Mouse (Mus musculus) layer of hippocampus, adult 11-12 months (tissue): ENCODE data around the gene Inmt.
"Not testable (repeated sequence)": the region's sequence is repeated elsewhere in the genome, so short reads cannot be mapped to it uniquely, and the experiment has no call there.

Source experiments
- DNase-seq: peaks from one replicate; pipeline ENCODE4 v3.0.0; 2022; ENCODE audit warnings: low spot score

Inmt gene

DNA sequence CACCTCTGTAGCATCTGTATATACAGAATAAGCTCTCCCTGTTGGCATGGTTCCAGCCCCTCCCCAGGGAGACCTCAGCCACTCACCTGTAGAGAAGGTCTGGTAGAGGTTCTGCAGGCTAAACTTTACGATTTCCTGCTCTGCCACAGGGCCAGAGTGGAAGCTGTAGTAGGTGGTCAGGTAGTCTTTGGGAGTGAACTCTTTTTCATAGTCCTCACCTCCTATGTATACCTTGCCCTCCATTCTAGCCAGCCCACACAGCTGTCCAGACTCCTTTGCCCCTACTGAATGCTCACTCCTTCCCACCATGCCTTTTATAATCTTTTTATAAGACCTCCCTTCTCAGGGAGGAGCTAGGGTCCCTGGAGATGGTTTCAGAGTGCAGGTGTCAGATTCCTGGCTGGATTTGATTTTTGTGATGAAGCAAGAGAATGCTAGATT is at the start of gene Inmt:
TSS of gene Inmt (minus strand) at position 303 of the 441 bp plus-strand sequence.
- DNase-seq: no peak

DNA sequence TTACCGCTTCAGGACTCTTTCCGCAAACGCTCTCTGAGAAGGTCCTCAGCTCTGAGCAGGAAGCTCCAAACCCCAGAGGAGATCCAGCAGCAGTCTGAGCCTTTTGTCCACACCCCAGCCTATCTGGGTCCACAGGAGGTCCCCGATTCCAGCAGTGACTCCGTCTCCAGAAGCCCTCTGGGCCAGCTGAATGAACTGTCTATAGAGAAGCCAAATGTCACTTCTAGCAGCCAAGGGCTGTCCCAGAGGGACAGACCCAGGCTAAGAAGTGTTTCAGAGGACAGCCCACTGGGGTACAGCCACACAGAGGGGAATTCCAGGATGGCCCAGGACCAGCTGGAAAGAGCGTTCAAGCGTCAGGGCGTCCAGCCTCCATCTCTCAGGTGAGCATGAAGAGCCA is 49.1 kb upstream of the Inmt start:
- DNase-seq: no peak

DNA sequence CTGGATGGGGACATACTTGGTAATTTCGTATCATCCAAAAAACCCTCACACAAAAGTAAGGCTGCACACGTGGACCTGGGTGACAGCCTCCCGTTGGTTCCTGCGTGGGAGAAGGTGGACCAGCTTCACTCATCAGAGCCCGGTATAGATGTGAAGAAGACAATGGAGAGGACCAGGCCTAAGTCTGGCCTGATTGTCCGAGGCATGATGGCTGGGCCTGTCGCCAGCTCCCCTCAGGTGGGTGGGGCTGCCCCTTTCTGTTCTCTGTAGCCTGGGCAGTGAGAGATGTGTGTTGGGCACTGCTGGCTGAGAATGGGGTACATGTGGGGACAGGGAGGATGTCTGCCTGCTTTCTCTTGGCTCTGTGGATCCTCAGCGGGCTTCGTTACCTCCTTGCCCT is 43.4 kb upstream of the Inmt start:
- DNase-seq: no peak

DNA sequence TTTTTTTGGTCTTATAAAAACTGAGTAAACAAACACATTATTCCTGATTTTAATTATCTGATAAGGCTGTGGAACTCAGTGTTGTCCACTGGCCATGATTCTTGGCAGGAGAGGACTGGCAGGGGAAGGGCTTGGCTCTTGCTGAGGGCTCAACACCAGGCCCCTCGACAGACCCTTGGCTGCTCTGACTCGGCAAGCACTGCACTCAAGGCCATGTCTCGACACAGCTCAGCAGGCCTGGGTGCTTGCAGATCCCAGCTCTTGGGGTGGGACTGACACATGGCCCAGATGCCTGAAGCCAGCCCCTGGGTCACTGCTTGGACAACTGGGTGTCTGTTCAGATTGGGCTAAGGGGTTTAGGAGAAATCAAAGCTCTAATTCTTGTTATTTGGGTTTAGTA is 39.7 kb upstream of the Inmt start:
- no peak for DNase-seq

DNA sequence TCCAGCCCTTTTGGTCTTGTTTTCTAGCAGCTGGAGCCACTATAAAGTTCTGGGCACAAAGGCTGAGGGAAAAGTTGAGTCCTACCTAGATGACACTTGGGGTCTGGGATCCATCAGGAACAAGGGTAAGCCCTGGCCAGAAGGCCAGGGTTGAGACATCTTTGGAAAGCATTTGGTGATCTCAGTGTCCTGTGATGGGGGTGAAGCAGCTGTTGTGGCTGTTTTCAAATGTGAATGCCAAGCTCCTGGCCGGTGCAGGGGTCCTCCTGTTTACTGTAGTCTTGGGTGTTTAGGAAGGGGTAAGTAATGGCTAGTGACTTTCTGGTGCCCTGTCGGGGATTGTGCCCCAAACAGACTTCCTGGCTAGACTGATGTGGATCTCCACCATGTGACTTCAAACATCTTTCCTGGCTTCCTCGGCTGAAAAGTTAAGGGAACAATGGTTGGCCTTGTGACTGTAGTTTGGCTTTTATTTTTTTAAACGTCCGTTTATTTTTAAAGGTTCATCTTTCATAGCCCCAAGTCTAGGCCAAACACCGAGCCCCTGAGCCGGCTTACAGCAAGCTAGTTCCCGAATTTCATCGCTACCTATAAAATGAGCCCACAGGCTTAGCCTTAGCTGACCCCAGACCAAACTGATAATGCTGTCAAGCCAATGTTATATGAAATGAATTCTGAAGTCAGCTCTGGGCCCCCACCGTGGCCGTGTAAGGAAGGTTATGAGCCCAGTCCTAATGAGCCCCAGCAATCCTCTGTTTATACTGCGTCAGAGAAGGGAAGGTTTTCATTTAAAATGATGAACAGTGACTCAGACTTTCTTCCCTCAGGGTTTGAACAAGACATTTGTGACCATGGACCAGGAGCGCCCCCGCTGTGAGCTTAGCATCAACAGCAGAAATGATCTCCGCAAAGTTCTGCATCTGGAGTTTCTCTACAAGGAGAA is 35.9 kb upstream of the Inmt start:
- no peak for DNase-seq

DNA sequence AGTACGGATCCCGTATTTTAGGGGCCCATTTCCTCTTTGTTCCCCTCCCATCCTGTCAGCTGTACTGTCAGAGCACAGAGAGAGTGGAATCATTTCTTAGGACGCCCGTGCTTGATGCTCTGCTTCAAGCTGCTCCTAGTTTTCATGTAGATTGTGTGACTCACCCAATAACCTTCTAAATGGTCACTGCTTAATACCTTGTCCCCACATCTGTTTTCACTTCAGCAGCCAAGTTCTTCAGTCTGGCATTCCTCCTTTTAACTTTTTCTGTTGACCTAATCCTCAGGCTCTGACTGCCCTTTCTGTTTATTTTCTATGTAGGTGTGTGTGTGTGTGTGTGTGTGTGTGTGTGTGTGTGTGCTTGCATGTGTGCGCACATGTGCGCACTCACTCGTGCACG is 32.9 kb upstream of the Inmt start:
- no peak for DNase-seq

DNA sequence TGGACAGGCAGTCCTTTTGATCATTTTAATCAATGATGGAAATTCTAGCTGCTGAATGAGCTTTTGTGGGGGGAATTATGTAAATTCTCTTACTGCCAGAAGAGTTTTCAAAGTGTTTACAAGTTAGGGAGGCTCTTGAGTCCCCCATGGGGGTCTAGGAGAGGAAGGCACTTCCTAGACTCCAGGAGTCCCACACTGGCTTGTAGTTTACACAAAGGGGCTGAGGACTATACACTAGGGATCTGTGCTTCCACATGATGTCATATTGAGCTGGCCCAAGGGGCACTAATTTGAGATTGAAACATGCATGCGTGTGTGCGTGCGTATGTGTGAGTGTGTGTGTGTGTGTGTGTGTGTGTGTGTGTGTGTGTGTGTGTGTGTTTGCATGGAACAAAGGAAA is 29.1 kb upstream of the Inmt start:
- DNase-seq: no peak

DNA sequence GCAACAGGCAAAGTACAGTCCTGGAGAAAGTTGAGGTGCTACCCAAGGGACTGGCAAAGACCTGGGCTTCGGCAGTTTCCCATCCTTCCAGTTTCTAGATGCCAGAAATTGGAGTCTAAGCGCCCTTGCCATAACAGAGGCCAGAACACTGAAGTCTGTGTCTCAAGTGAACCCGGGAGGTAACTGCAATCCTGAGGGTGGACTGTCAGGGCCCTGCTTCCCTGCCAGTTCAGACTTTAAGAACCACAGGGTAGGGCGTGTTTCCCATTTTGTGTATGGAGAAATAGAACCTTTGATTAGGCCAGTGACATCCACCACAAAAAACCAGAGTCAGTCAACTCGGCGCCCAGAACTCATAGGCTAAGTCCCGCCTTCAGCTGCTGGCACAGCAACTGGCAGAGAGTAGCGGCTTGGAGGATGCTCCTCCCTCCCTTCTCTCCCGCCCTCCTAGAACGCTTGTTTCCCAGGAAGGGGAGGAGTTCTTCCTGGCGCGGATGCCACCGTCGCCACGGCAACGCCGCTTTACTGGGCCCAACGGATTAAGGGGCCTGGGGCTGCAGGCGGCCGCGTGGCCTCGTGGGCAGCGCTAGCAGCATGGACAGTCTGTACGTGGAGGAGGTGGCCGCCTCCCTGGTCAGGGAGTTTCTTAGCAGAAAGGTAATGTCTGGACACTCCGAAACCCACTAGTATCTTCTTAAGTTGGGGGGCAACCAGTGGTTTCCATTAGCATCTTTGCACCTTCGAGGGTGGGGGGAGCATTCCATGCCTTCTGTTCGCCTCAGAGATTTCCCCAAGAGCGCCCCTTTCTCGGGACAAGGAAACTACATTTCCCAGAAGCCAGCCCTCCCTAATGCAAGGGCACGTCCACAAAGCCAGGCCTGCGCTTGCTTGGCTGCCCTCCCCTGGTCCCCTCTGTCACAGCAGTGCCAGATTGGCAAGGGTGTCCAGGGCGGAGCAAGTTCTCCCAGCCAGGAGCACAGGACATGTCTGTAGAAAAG is 28.4 kb upstream of the Inmt start, which contains the start of gene Mindy4:
TSS of gene Mindy4 (plus strand) at position 471 of the 998 bp plus-strand sequence.
- peak; percentile 90 for DNase-seq

DNA sequence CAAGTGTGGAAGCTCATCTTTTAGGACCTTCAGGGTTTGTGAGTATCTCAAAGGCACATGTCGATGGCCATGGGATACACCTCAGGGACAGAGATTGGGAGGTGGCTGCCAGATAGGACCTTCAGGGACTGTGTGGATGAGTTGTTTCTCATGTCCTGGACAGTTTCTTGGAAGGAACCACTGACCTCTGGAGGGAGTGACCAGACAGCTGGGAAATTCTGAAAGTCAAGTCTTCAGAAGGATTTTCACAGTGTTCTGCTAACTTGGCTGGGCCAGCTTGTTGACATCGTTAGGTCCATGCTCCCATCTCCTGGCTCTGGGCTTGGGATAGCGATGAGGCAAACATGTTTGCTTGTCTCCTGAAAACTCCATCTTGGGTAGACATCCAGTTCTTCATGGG is 24.2 kb upstream of the Inmt start:
- DNase-seq: no peak

DNA sequence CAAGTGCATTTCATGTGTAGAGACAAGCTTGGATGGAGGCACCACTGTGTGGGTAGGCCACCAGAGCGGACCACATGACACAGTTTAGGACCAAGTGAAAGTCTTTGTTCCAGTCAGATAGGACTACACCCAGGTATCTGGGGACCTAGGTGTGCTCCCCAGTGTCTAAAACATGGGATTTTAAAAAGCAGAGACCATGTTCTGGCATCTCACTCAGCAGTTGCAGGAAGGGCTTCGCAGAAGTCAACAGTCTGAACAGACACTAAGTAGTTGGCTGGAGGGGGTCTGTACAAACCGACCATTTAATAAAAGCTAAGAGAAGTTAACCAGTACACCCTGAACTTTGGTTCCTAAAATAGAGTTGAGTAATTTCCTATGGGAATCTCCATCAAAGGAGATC is 18.3 kb upstream of the Inmt start:
- DNase-seq: no peak

DNA sequence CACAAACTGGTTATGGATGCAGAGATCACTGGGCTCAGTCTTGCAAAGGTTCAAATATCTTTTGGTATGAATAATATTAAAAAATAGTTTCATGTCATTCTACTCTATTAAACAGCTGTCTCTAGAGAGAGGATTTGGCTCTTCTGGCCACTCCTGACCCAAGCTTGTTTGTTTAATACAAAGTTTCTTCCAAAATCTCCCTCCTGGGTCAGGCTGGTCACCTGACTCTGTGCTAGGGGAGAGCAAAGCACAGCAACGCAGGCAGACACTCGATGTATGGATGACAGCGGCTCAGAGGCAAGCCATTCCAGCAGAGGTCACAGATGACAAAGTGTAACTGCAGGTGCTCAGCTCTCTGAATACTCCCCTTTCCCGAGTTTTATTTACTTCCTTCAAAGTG is 16.7 kb upstream of the Inmt start:
- DNase-seq: no peak

DNA sequence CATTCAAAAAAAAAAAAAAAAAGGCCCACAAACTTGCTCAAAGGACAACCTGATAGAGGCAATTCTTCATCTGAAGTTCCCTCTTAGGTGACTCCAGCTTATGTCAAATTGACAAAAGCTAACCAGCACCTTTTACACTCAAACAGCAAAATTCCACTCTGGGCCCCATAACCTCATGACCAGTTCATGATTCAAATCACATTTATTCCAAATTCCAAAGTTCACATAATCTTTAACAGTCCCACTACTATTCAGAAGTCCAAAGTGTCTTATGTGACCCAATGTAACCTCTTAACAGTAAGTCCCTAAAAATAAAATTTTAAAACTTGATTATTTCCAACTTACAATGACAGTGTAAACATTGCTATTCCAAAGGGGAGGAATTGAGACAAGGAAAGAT is 14.6 kb upstream of the Inmt start:
- DNase-seq: no peak

DNA sequence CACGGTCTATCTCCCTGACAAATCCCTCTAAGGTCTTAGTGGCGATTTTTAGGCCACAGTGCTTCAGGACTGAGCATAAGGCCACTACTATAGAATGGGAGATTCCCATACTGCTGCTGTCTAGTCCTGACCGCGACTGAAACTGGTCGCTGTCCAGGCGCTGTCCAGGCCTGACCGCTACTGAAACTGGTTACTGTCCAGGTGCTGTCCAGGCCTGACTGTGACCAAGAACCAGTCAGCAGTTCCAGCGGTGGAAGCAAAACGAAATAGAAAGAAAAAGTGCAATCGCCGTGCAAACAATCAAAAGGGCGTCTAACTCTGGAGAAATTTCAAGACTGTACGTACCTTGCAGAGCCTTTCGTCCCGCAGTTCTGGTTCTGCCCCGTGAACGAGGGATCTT is 13.0 kb upstream of the Inmt start:
- DNase-seq: not testable (repeated sequence)

DNA sequence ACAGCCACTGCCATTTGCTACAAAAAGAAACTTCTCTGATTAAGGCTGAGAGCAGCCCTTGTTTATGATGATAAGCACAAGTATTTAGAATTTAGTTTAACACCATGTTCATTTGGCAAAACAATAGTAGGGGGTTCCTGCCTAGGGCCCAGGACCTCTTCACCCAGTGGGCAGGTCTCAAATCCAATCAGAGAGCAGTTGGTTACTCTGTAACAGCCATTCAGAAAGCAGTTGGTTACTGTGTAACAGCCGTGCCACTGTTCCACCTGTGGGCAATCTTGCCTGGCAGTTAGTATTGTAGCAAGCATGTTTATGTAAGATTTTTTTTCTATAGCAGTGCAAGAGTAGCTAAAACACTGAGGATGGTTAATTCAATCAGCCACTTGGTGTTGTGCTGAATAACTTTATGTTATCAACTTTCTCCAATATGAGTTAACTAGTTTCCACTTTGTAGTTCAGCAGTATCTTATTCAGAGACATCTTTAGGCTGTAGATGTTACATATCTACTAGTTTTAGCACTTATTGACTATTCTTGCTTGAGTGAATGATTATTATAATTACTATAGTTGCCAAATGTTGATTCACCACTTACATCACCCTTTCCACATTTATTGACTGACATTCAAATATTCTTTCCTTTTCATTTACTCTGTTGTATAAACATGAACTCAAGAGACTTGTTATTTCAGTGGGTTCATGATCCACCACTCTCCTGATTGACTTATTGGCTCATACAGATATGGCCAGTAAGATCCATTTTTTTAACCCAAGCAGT is 8.0 kb upstream of the Inmt start:
- no peak for DNase-seq

DNA sequence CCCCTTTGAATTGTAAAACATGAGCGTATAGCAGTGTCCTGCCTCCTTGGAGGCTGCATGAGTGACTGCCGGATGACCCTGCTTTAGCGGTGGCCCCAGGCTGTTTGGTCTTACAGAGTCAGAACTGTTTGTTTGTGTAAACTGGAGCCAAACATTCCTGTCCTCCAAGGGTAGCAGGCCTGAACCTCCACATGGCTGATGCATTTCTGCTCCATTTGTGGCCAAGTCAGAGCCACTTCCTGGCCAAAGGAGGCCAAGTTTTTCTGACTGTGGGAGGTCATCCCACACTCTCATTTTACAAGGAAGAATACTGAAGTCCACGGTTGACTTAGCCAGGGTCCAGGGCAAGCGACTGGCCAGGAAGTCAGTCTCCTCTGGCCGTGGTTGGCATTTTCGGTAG is 4.7 kb upstream of the Inmt start:
- DNase-seq: no peak

DNA sequence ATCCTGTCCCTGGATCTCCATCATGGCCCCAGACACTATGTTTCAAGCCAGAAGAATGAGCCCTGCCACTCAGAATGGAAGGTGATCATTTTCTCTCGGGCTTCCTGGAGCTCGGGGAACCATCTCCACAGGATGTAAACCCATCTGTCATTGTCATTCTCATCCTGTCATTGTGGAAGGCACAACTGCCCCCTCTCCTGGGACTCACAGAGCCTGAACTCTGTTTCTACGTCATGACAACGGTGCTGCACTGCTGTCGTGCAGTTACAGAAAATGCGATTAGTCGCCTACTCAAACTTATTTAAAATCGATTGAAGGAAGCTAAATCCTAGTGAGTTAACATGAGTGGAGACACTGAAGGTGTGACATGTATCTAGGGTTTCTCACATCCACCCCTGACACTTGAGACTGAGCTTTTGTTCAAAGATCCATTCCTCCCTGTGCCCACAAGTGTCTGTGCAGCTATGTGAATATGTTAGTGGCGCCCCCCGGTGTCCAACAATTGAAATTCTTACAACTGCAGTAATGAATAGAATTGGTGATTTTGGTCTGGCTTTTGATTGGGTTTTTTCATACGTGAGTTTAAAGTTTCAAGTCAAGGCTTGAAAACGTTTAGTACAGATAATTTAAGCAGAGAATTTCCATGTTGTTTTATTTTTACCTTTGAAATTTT is 2.4 kb upstream of the Inmt start:
- DNase-seq: peak; percentile 28

DNA sequence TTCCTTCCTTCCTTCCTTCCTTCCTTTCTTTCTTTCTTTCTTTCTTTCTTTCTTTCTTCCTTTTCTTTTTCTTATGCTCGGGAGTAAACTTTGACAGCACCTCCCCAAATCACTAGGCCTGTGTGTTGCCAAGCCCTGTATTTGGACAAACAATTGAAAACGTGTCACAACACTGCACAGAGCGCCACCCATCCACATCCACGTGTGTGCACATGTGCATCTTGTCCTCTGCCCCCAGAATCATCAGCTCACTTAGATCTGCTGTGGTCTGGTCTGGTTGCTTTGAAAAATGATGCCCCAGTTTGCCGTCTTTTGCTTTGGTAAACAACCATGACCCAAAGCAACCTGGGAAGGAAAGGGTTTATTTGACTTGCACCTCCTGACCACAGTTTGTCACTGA is 1.0 kb upstream of the Inmt start:
- no peak for DNase-seq

DNA sequence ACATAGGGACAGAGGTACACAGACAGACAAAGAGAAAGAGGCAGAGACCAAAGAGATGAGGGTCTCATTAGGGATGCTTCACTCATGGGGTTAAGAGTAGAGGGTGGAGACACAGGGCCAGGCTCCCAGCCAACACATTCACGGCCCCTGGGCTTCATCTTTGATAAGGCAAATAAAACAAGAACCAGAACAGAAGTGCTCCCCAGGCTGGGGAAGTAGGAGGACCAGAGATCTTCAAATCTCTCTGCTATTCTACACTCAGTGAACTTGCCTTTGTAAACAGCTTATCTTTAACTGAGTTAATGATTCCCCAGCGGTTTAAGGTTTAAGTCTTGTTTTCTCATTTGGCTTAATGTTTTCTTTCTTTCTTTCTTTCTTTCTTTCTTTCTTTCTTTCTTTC is 613 bp upstream of the Inmt start:
- no peak for DNase-seq

DNA sequence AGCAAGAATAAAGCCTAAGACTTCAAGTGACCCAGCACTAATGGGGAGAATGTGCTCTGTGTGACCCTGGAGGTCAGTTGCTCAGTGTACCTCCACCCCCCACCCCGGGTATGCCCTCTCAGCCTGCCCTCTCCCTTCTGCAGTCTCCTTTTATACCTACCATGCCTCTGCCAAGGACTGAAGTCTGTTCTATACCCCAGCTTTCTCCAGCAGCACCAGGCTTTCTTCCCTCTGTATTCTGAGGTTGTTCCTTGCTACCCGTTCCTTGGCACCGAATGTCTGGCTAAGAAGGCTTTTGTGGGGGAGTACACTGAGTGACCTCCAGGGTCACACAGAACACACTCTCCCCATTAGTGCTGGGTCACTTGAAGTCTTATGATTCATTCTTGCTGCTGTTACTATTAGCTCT is 898 bp downstream of the Inmt start:
- no peak for DNase-seq

DNA sequence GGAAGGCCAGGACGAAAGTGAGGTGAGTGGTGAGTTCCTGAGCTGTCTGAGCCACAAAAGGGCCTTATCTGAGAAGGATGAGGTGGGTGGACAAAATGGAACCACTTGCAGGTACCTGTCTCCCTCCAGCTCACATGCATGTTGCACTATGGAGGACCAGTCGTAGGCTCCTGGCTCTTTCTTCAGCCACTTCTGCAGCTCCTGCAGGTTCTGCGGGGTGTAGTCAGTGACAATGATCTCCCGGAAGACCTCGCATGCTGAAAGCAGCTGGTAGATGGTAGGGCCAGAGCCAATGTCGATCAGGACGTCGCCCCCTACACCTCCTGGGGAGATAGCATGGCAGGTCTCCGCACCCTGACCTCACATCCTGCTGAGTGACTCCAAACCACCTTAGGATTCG is 1.7 kb downstream of the Inmt start:
- DNase-seq: no peak

DNA sequence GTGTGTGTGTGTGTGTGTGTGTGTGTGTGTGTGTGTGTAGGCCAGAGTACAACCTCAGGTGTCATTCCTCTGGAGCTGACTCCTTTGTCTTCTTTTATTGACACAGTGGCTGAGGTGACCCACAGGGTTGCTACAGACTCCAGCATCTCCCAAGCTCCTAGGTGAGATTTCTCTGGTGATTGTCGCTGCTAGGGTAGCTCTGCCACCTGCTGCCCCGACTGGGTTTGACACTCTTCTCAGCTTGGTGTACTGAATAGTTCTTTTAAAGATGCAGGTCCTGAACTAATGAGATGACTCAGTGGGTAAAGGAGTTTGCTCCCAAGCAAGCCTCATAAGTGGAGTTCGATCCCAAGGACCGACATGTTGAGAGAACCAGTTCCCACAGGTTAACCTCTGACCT is 3.2 kb downstream of the Inmt start:
- no peak for DNase-seq
